Mouse (Mus musculus): ENCODE data around the gene Ap2a2. TPM values are rescaled to one million over a fixed set of nuclear protein-coding genes. Genes with fewer than 3 reads are reported as not detected.
A peak's percentile ranks its signal among the peaks of the same experiment; 100 is the strongest.

Ap2a2 gene
- 102 and 108 TPM in 2 replicates for polyA plus RNA-seq (2011; ENCODE audit: insufficient read depth, insufficient read length, low read depth, missing spikeins)

- H3K4me3 ChIP-seq (ENCODE audit: low read depth, low read length), result peak within 1 kb of the TSS; percentile 96
- 0 out of 2 replicates have a peak, but pooled peaks have one; percentile 15 for TF ChIP-seq EP300 (IDR thresholded peaks at IDR 0.05; ENCODE audit: insufficient read depth, low read depth, low read length)
- TF ChIP-seq CTCF (IDR thresholded peaks at IDR 0.05; ENCODE audit: low read depth, low read length), result no peak
- no peaks in the 10 kb centered on the region for H3K4me1 ChIP-seq (ENCODE audit: control insufficient read depth, insufficient read depth, low read length)
- H3K9me3 ChIP-seq (replicated peaks; ENCODE audit: control insufficient read depth, insufficient read depth, low read length, poor library complexity, severe bottlenecking), result no peaks in the 10 kb centered on the region
- H3K9ac ChIP-seq (ENCODE audit: low read depth, poor library complexity, severe bottlenecking), result peak within 1 kb of the TSS; percentile 91
- H3K36me3 ChIP-seq (ENCODE audit: control insufficient read depth, insufficient read depth, low read length, poor library complexity, severe bottlenecking), result no peaks in the 10 kb centered on the region
- H3K27ac ChIP-seq (ENCODE audit: insufficient read depth, low read length), result no peak within 1 kb of the TSS
- no peaks in the 10 kb centered on the region for H3K27me3 ChIP-seq (ENCODE audit: control insufficient read depth, insufficient read depth, low read length, poor library complexity, severe bottlenecking)
Measured at GRCm38 (mm10) chr7:141561682-141562391, at the start of gene Ap2a2. Ap2a2 (plus strand) TSS chr7:141562173.

- TF ChIP-seq CTCF (IDR thresholded peaks at IDR 0.05; ENCODE audit: low read depth, low read length), result no peak
- TF ChIP-seq EP300 (IDR thresholded peaks at IDR 0.05; ENCODE audit: insufficient read depth, low read depth, low read length), result no peak
- TF ChIP-seq POLR2A (IDR thresholded peaks at IDR 0.05; ENCODE audit: insufficient read depth, low read length), result no peak
- Histone ChIP-seq H3K36me3 (ENCODE audit: control insufficient read depth, insufficient read depth, low read length, poor library complexity, severe bottlenecking) (no peaks in the 10 kb centered on the region), H3K4me1 (ENCODE audit: control insufficient read depth, insufficient read depth, low read length) (no peaks in the 10 kb centered on the region), H3K27me3 (ENCODE audit: control insufficient read depth, insufficient read depth, low read length, poor library complexity, severe bottlenecking) (no peaks in the 10 kb centered on the region), H3K9ac (ENCODE audit: low read depth, poor library complexity, severe bottlenecking) (no peak overlapping the region), H3K27ac (ENCODE audit: insufficient read depth, low read length) (no peak overlapping the region), H3K9me3 (replicated peaks; ENCODE audit: control insufficient read depth, insufficient read depth, low read length, poor library complexity, severe bottlenecking) (no peaks in the 10 kb centered on the region), H3K4me3 (ENCODE audit: low read depth, low read length) (no peak overlapping the region)
Measured at GRCm38 (mm10) chr7:141517638-141518037, 44.3 kb upstream of the Ap2a2 start.

- no peaks in the 10 kb centered on the region for H3K9me3 ChIP-seq (replicated peaks; ENCODE audit: control insufficient read depth, insufficient read depth, low read length, poor library complexity, severe bottlenecking)
- no peak for TF ChIP-seq EP300 (IDR thresholded peaks at IDR 0.05; ENCODE audit: insufficient read depth, low read depth, low read length)
- TF ChIP-seq POLR2A (IDR thresholded peaks at IDR 0.05; ENCODE audit: insufficient read depth, low read length), result no peak
- TF ChIP-seq CTCF (IDR thresholded peaks at IDR 0.05; ENCODE audit: low read depth, low read length), result no peak
Measured at GRCm38 (mm10) chr7:141518296-141518695, 43.7 kb upstream of the Ap2a2 start.

GRCm38 (mm10) chr7:141518926-141519325 is 43.0 kb upstream of the Ap2a2 start:
- no peak overlapping the region for H3K4me3 ChIP-seq (ENCODE audit: low read depth, low read length)
- H3K9me3 ChIP-seq (replicated peaks; ENCODE audit: control insufficient read depth, insufficient read depth, low read length, poor library complexity, severe bottlenecking), result no peaks in the 10 kb centered on the region
- H3K9ac ChIP-seq (ENCODE audit: low read depth, poor library complexity, severe bottlenecking), result no peak overlapping the region
- no peaks in the 10 kb centered on the region for H3K36me3 ChIP-seq (ENCODE audit: control insufficient read depth, insufficient read depth, low read length, poor library complexity, severe bottlenecking)
- no peak overlapping the region for H3K27ac ChIP-seq (ENCODE audit: insufficient read depth, low read length)
- no peaks in the 10 kb centered on the region for H3K27me3 ChIP-seq (ENCODE audit: control insufficient read depth, insufficient read depth, low read length, poor library complexity, severe bottlenecking)
- TF ChIP-seq CTCF (IDR thresholded peaks at IDR 0.05; ENCODE audit: low read depth, low read length), result no peak
- TF ChIP-seq EP300 (IDR thresholded peaks at IDR 0.05; ENCODE audit: insufficient read depth, low read depth, low read length), result no peak
- no peak for TF ChIP-seq POLR2A (IDR thresholded peaks at IDR 0.05; ENCODE audit: insufficient read depth, low read length)
- no peaks in the 10 kb centered on the region for H3K4me1 ChIP-seq (ENCODE audit: control insufficient read depth, insufficient read depth, low read length)

More at GRCm38 (mm10) chr7:141518296-141518695, 43.7 kb upstream of the Ap2a2 start:
- Histone ChIP-seq H3K27ac (ENCODE audit: insufficient read depth, low read length) (no peak overlapping the region), H3K4me1 (ENCODE audit: control insufficient read depth, insufficient read depth, low read length) (no peaks in the 10 kb centered on the region), H3K4me3 (ENCODE audit: low read depth, low read length) (no peak overlapping the region), H3K36me3 (ENCODE audit: control insufficient read depth, insufficient read depth, low read length, poor library complexity, severe bottlenecking) (no peaks in the 10 kb centered on the region), H3K27me3 (ENCODE audit: control insufficient read depth, insufficient read depth, low read length, poor library complexity, severe bottlenecking) (no peaks in the 10 kb centered on the region), H3K9ac (ENCODE audit: low read depth, poor library complexity, severe bottlenecking) (no peak overlapping the region)

- H3K4me1 ChIP-seq (ENCODE audit: control insufficient read depth, insufficient read depth, low read length), result no peaks in the 10 kb centered on the region
- no peak for TF ChIP-seq CTCF (IDR thresholded peaks at IDR 0.05; ENCODE audit: low read depth, low read length)
- H3K27ac ChIP-seq (ENCODE audit: insufficient read depth, low read length), result no peak overlapping the region
- no peaks in the 10 kb centered on the region for H3K27me3 ChIP-seq (ENCODE audit: control insufficient read depth, insufficient read depth, low read length, poor library complexity, severe bottlenecking)
- H3K4me3 ChIP-seq (ENCODE audit: low read depth, low read length), result no peak overlapping the region
- no peaks in the 10 kb centered on the region for H3K9me3 ChIP-seq (replicated peaks; ENCODE audit: control insufficient read depth, insufficient read depth, low read length, poor library complexity, severe bottlenecking)
- H3K9ac ChIP-seq (ENCODE audit: low read depth, poor library complexity, severe bottlenecking), result no peak overlapping the region
- no peaks in the 10 kb centered on the region for H3K36me3 ChIP-seq (ENCODE audit: control insufficient read depth, insufficient read depth, low read length, poor library complexity, severe bottlenecking)
Measured at GRCm38 (mm10) chr7:141519795-141520194, 42.2 kb upstream of the Ap2a2 start.

GRCm38 (mm10) chr7:141523007-141523406 is 39.0 kb upstream of the Ap2a2 start:
- TF ChIP-seq CTCF (IDR thresholded peaks at IDR 0.05; ENCODE audit: low read depth, low read length) (no peak), EP300 (IDR thresholded peaks at IDR 0.05; ENCODE audit: insufficient read depth, low read depth, low read length) (no peak), POLR2A (IDR thresholded peaks at IDR 0.05; ENCODE audit: insufficient read depth, low read length) (no peak)
- no peaks in the 10 kb centered on the region for H3K4me1 ChIP-seq (ENCODE audit: control insufficient read depth, insufficient read depth, low read length)
- no peaks in the 10 kb centered on the region for H3K9me3 ChIP-seq (replicated peaks; ENCODE audit: control insufficient read depth, insufficient read depth, low read length, poor library complexity, severe bottlenecking)

More at GRCm38 (mm10) chr7:141523007-141523406, 39.0 kb upstream of the Ap2a2 start:
- H3K4me3 ChIP-seq (ENCODE audit: low read depth, low read length), result no peak overlapping the region
- H3K36me3 ChIP-seq (ENCODE audit: control insufficient read depth, insufficient read depth, low read length, poor library complexity, severe bottlenecking), result no peaks in the 10 kb centered on the region
- H3K27me3 ChIP-seq (ENCODE audit: control insufficient read depth, insufficient read depth, low read length, poor library complexity, severe bottlenecking), result no peaks in the 10 kb centered on the region
- H3K9ac ChIP-seq (ENCODE audit: low read depth, poor library complexity, severe bottlenecking), result no peak overlapping the region
- H3K27ac ChIP-seq (ENCODE audit: insufficient read depth, low read length), result no peak overlapping the region

All from ES-Bruce4 (cell line).